Mouse (Mus musculus) embryonic facial prominence, embryonic 10.5 days (tissue): Measurements from ENCODE around the gene Kctd11. TPM values are rescaled to one million over a fixed set of nuclear protein-coding genes. Genes with fewer than 3 reads are reported as not detected.

Experiments
- DNase-seq: peaks from one replicate; pipeline ENCODE4 v3.0.0-alpha.2; 2017; ENCODE audit warnings: low spot score
- H3K27ac ChIP-seq: fragments of 300-500 bp; sonication (generic); replicated peaks from 2 replicates; pipeline ENCODE4 v1.5.1; 2016; ENCODE audit warnings: mild to moderate bottlenecking
- H3K27me3 ChIP-seq: fragments of 300-500 bp; sonication (generic); replicated peaks from 2 replicates; pipeline ENCODE4 v1.6.1; 2016; ENCODE audit warnings: low read depth, mild to moderate bottlenecking; ENCODE audit not compliant: poor library complexity, severe bottlenecking
- H3K36me3 ChIP-seq: fragments of 300-500 bp; sonication (generic); replicated peaks from 2 replicates; pipeline ENCODE4 v1.6.1; 2016; ENCODE audit warnings: mild to moderate bottlenecking, moderate library complexity
- H3K4me1 ChIP-seq: fragments of 300-500 bp; sonication (generic); 2 replicates; pipeline ENCODE4 v1.6.1; 2016
- H3K4me3 ChIP-seq: fragments of 300-500 bp; sonication (generic); 2 replicates; pipeline ENCODE4 v1.5.1; 2016; ENCODE audit warnings: mild to moderate bottlenecking, moderate library complexity
- H3K9me3 ChIP-seq: fragments of 300-500 bp; sonication (generic); 2 replicates; pipeline ENCODE4 v1.6.1; 2016; ENCODE audit warnings: mild to moderate bottlenecking
- WGBS: fragments of 180-500 bp; shearing (Covaris S2); methylation state at CpG from one replicate; pipeline ENCODE4 v1.1.7; 2016; 5-methylcytosine and 5-hydroxymethylcytosine counted together
- polyA plus RNA-seq: library from polyadenylated mRNA; unstranded; fragments of >200 nt; fragmentation: Nextera tagmentation; extraction: Ambion mirVana; gene quantifications from 2 replicates; pipeline ENCODE4 v1.2.1, GENCODE M21; 2016

Gene Kctd11
- polyA plus RNA-seq, 1 experiment from 2014 or later = 7.0 TPM

DNA sequence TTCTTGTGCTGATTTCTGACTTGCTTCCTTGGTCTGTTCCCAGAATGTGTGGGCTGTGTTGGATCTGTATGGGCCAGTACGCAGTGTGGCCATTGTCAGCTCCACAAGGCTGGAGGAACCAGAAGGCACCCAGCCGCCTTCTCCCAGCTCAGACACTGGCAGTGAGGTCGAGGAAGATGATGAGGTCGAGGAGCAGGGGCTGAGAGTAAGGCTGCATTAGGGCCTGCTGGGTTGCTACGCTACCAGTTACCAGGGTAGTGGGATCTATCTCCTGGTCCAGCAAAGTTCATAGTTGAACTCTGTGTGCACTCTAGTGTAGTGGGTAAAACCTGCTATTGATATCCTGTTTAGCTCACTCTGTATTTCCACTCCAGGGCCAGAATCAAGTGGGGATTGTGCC, 28.0 kb upstream of the Kctd11 start:
- Histone ChIP-seq H3K27me3 (no peaks in the 10 kb centered on the region), H3K36me3 (peaks cover 95% of the 10 kb centered on the region), H3K4me3 (no peak overlapping the region), H3K4me1 (peaks cover 11% of the 10 kb centered on the region), H3K27ac (no peak overlapping the region), H3K9me3 (no peaks in the 10 kb centered on the region)
- WGBS = 87% methylated on average over 5 of the region's 5 CpGs
- no peak for DNase-seq

DNA sequence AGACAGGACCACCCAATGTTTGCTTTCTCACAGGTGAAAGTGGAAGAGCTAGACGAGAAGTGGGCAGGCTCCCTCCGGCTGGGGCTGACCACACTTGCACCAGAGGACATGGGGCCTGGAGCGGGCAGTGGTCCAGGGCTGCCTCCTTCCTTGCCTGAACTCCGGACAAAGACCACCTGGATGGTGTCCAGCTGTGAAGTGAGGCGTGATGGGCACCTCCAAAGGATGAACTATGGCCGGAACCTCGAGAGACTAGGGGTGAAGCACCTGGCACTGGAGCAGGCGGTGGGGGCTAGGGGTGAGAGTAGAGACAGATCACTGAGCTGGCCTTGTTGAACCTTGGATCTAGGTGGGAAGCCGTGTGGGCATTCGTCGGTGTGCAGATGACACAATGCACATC, 27.4 kb upstream of the Kctd11 start:
- Histone ChIP-seq H3K9me3 (no peaks in the 10 kb centered on the region), H3K27me3 (no peaks in the 10 kb centered on the region), H3K27ac (no peak overlapping the region), H3K4me3 (no peak overlapping the region), H3K36me3 (peaks cover 100% of the 10 kb centered on the region), H3K4me1 (peaks cover 12% of the 10 kb centered on the region)
- WGBS = 94% methylated on average over 11 of the region's 11 CpGs
- no peak for DNase-seq

DNA sequence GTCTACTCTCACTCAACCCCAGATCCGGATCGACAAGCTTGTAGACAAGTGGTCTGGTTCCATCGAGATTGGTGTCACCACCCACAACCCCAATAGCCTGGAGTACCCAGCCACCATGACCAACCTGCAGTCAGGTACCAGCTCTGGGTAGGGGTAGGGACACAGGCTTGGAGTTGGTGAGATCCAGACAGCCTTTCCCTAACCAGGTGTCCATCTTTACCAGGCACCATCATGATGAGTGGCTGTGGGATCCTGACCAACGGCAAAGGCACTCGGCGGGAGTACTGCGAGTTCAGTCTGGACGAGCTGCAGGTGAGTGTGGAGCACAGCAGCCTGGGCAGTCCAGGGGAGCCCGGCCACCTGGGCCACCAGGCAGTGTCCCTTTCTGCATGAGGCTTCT, 23.1 kb upstream of the Kctd11 start:
- peak overlapping the region; percentile 16; the same call in 1 of the 2 replicates for H3K4me3 ChIP-seq
- H3K9me3 ChIP-seq = no peaks in the 10 kb centered on the region
- no peak overlapping the region for H3K27ac ChIP-seq
- peaks cover 65% of the 10 kb centered on the region for H3K36me3 ChIP-seq
- WGBS = 96% methylated on average over 9 of the region's 9 CpGs
- no peaks in the 10 kb centered on the region for H3K27me3 ChIP-seq
- peaks cover 32% of the 10 kb centered on the region for H3K4me1 ChIP-seq
- no peak for DNase-seq

DNA sequence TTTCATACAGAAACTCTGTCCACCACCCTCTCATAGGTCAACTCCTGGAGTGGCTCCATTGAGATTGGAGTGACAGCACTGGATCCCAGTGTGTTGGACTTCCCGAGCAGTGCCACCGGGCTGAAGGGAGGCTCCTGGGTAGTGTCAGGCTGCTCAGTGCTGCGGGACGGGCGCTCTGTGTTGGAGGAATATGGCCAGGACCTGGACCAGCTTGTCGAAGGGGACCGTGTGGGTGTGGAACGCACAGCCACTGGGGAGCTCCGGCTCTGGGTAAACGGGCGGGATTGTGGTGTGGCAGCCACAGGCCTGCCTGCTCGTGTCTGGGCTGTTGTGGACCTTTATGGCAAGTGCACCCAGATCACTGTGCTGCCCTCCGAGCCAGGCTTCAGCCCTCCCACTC, 21.8 kb upstream of the Kctd11 start:
- no peak for DNase-seq
- H3K9me3 ChIP-seq = no peaks in the 10 kb centered on the region
- no peak overlapping the region for H3K27ac ChIP-seq
- H3K36me3 ChIP-seq = peaks cover 52% of the 10 kb centered on the region
- H3K4me3 ChIP-seq = peak overlapping the region; percentile 93
- WGBS = 90% methylated on average over 13 of the region's 13 CpGs
- H3K4me1 ChIP-seq = peaks cover 42% of the 10 kb centered on the region
- H3K27me3 ChIP-seq = no peaks in the 10 kb centered on the region; the same call in 1 of the 2 replicates

DNA sequence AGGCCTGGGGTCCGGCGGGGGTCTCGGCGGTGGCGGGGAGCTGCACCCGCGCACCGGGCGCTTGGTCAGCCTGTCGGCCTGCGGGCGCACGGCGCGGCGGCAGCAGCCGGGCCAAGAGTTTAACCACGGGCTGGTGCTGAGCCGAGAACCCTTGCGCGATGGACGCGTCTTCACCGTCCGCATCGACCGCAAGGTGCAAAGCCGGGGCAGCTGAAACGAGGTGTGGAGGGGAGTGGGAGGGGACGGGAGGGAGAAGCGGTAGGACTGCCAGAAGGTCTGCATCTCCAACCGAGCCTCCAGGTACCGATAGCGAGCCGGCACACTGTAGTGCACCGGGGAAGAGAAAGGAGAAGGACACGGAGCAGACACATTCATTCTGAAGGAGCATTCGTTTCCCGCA, 20.8 kb upstream of the Kctd11 start:
- H3K36me3 ChIP-seq = peaks cover 51% of the 10 kb centered on the region
- WGBS = under 1% methylated on average over 39 of the region's 39 CpGs
- H3K27me3 ChIP-seq = no peaks in the 10 kb centered on the region; the same call in 1 of the 2 replicates
- DNase-seq = no peak
- no peaks in the 10 kb centered on the region for H3K9me3 ChIP-seq
- peaks cover 42% of the 10 kb centered on the region for H3K4me1 ChIP-seq
- peak overlapping the region; percentile 93 for H3K4me3 ChIP-seq
- H3K27ac ChIP-seq = peak overlapping the region; percentile 99

DNA sequence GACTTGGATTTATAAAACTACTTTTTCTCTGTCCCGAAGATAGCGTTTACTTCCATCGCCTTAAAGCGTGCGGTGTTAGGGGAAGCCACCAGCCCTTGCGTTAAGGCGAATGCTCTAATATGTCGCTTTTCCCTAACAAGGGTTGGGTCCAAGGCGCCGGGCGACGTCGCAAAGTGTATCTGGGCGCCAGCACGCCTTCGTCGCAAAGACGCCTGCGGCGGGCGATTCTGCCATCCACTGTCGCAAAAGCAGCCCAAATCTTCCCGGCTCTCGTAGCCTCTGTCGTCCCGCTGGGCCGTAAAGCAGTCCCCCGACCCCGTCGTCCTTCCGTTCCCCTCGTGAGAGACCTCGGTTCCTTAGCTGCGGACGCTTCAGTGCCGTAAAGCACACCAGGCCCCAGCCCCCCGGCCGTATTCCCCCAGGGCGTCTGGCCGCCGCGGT, 20.2 kb upstream of the Kctd11 start:
- Histone ChIP-seq H3K27ac (peak overlapping the region; percentile 99), H3K4me3 (peak overlapping the region; percentile 93), H3K4me1 (peaks cover 42% of the 10 kb centered on the region), H3K27me3 (no peaks in the 10 kb centered on the region; the same call in 1 of the 2 replicates), H3K36me3 (peaks cover 46% of the 10 kb centered on the region), H3K9me3 (no peaks in the 10 kb centered on the region)
- WGBS = under 1% methylated on average over 42 of the region's 42 CpGs
- peak; percentile 98 for DNase-seq

DNA sequence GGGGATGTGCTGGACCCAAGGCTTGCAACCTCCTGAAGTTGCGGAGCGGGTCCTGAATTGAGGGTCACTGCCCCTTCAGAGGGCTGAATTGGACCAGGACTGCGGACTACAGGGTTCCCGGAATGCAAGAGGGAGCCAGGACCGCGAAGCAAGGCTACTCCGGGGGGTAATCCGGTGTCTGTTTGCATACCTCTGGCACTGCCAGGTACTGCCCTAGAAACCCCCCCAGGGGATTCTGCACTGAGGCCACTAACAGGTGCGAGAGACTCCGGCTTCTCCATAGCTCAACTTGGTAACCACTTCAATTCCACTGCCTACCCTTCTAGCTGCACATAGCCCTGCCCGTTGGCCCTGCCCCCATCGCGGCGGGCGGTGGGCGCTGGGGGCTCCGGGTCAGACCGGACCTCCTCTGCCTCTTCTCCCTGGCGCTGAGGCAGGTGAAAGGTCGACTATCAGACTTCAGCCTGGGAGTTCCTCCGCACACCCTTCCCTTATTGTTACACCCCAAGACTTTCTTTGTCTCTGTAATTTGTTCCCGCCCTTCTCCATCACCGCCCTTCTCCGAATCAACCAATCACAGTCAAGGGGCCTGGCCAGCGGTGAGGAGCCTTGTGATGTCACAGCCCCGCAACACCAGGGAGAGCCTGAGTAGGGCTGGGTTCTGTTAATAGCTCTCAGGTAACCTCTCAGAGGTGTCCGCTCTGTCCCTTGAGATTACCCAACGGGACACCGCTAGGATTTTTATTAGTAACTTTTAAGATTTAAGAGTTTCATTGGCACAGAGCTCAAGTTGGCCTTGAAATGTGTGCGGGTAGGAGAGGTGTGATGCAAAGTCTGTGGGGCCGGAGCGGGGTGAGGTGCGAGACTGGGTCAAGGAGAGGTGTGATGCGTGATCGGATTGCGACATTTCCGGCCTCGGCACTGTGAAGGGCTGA, 19.5 kb upstream of the Kctd11 start, which contains the start of the genes 2810408A11Rik and Neurl4:
TSS of gene 2810408A11Rik (minus strand) at position 517 of the 935 bp plus-strand sequence.
TSS of gene Neurl4 (plus strand) at position 602 of the 935 bp plus-strand sequence.
- Histone ChIP-seq H3K4me3 (peak within 1 kb of the TSS; percentile 93), H3K4me1 (peaks cover 42% of the 10 kb centered on the region), H3K36me3 (peaks cover 39% of the 10 kb centered on the region), H3K27me3 (no peaks in the 10 kb centered on the region; the same call in 1 of the 2 replicates), H3K27ac (peak within 1 kb of the TSS; percentile 99), H3K9me3 (no peaks in the 10 kb centered on the region)
- under 1% methylated on average over 38 of the region's 38 CpGs for WGBS
- DNase-seq = peak; percentile 94

DNA sequence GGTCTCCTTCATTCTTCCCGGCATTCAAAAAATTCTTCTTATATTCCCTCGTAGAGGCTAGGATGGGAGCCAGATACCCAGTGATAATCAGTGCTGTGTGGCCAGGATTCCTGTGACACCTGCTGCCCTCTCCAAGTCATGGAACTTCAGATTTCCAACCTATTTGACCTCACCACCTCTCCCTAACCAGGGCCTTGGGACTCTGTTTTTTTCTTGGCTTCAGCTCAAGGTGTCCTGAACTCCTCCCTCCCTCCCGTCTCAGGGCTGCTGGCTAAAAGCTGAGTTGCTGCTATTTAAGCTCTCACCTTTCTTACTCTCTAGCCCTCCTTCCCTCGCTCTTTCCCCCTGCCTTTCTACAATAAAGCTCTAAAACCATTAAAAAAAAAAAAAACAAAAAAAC, 18.7 kb upstream of the Kctd11 start:
- peak; percentile 28 for DNase-seq
- WGBS = 32% methylated on average over 4 of the region's 4 CpGs
- Histone ChIP-seq H3K36me3 (peaks cover 30% of the 10 kb centered on the region), H3K27ac (peak overlapping the region; percentile 99), H3K4me1 (peaks cover 45% of the 10 kb centered on the region), H3K9me3 (no peaks in the 10 kb centered on the region), H3K27me3 (no peaks in the 10 kb centered on the region; the same call in 1 of the 2 replicates), H3K4me3 (peak overlapping the region; percentile 93)

DNA sequence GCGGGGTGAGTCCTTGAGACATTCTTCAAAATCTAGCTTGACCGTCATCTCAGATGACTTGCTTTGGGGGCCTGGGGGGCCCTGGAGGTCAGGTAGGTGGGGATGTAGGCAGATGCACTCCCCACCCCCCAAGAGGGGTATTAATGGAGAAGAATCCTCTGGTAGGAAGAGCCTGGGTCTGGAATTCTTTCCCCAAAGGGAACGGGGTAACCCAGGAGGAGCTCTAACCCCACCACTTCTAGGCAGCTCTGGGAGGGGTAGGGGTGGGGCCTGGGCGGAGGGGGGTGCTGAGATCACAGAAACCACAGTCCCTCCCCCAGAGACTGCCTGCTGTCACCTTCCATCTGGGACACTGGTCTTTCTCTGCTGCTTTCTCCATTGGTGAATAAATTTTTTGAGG, 14.1 kb upstream of the Kctd11 start, which contains the start of gene Acap1:
TSS of gene Acap1 (minus strand) at position 249 of the 400 bp plus-strand sequence.
- H3K4me3 ChIP-seq = no peak within 1 kb of the TSS
- no peaks in the 10 kb centered on the region for H3K9me3 ChIP-seq
- DNase-seq = no peak
- WGBS = 77% methylated on average over 4 of the region's 4 CpGs
- H3K4me1 ChIP-seq = peaks cover 33% of the 10 kb centered on the region
- H3K27me3 ChIP-seq = no peaks in the 10 kb centered on the region; the same call in 1 of the 2 replicates
- H3K27ac ChIP-seq = no peak within 1 kb of the TSS
- peaks cover 10% of the 10 kb centered on the region; the same call in 1 of the 2 replicates for H3K36me3 ChIP-seq

DNA sequence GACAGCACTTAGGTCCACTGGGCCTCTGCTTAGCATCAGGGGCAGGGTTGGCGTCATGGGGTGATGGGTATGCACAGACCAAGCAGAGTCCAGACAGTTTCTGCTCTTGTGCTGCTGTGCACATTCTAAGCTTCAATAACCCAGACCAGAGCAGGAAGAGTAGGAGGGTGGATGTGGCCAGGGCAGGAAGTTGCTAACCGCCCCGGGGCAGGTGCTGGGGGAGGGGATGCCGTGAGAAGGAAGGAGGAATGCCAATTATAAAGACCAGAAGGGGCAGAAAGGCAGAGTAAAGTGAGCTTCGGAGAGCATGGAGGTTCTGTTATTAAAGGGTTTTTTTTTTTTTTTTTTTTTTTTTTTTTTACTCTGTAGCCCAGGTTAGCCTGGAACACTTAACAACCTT, 13.5 kb upstream of the Kctd11 start:
- Histone ChIP-seq H3K4me3 (no peak overlapping the region), H3K9me3 (no peaks in the 10 kb centered on the region), H3K36me3 (peaks cover 10% of the 10 kb centered on the region; the same call in 1 of the 2 replicates), H3K27me3 (no peaks in the 10 kb centered on the region; the same call in 1 of the 2 replicates), H3K4me1 (peaks cover 33% of the 10 kb centered on the region), H3K27ac (no peak overlapping the region)
- 72% methylated on average over 5 of the region's 5 CpGs for WGBS
- no peak for DNase-seq

DNA sequence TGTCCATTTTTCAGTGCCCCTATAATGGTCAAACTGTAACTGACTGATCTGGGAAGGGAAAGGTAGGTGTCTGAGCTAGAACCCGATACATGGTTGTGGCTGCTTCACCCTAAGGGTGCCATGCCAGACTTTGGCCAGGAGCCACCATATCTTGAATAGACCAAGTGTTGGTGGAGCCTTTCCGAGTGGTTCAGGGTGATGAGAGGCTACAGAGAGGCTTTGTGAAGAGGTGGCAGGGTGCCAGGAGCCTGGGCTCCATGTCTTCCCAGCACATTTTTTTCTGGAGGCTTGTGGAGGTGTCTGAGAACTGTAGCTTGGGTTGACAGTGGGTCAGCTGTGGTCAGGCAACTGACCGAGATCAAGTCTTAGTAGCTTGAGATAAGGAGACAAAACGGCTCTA, 10.3 kb upstream of the Kctd11 start:
- 87% methylated on average over 4 of the region's 4 CpGs for WGBS
- H3K4me3 ChIP-seq = no peak overlapping the region
- no peaks in the 10 kb centered on the region for H3K9me3 ChIP-seq
- H3K36me3 ChIP-seq = no peaks in the 10 kb centered on the region
- no peak overlapping the region for H3K27ac ChIP-seq
- no peaks in the 10 kb centered on the region for H3K27me3 ChIP-seq
- no peak for DNase-seq
- H3K4me1 ChIP-seq = peaks cover 19% of the 10 kb centered on the region

DNA sequence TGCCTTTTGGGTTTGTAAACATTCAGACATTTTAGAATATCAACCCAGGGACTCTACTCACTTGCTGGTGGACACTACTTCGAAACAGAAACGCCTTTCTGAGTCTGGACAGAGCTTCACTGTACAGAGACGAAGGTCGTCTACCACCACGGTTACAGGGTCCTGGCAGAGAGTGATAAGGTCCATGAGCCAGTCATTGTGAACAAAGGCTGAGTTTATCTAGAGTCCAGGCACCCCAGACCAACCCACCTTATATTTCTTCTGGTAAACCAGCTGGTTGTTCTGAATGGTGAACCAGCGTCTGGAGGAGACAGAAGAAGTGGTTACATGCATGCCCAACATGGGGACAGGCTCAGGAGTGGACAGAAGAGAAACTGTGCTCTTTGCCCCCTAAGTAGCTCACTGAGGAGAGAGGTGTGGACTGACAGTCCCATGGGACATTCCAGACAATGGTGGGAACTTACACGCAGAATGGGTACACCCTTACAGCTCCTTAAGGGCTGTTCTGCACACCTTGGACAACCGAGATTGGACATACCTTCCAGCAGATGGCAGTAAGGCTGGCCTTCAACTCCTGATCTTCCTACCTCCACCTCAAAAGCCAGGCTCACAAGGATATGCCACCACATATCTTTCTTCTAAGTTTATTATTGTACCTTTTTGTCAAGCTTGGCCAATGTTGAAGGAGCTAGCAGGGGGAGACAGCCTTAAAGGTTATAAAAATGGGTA, 5.9 kb upstream of the Kctd11 start:
- Histone ChIP-seq H3K36me3 (no peaks in the 10 kb centered on the region), H3K4me1 (peaks cover 20% of the 10 kb centered on the region), H3K27ac (no peak overlapping the region), H3K9me3 (no peaks in the 10 kb centered on the region), H3K27me3 (peaks cover 5% of the 10 kb centered on the region), H3K4me3 (no peak overlapping the region)
- 74% methylated on average over 8 of the region's 8 CpGs for WGBS
- DNase-seq = no peak
